Mouse (Mus musculus) testis, adult 2 months (tissue): ENCODE measurements at regions not wholly inside any gene's neighbourhood (a gene's known extent, or its start where the extent isn't known, plus 50 kb on each side); places are given as distances from the start of the nearest gene placed in this dataset.

Experiments
- CTCF ChIP-seq: fragments of 200-500 bp; IDR thresholded peaks from 2 replicates; pipeline ENCODE4 v1.5.1; 2012; ENCODE audit warnings: low read depth, mild to moderate bottlenecking, inconsistent platforms, low read length, moderate library complexity; ENCODE audit not compliant: control insufficient read depth, insufficient read depth, insufficient replicate concordance
- POLR2A ChIP-seq: fragments of 200-500 bp; IDR thresholded peaks from 2 replicates; pipeline ENCODE4 v1.6.1; 2012; ENCODE audit warnings: low read depth, mild to moderate bottlenecking, inconsistent platforms, low read length, moderate library complexity; ENCODE audit not compliant: control insufficient read depth

- TF ChIP-seq CTCF (no peak), POLR2A (no peak)
These were observed 306.9 kb downstream of the Mroh4 start for GRCm38 (mm10) chr15:74329221-74329620.
